Mouse (Mus musculus) brown adipose tissue, adult 24 weeks (tissue): ENCODE results near the gene Carnmt1. TPM values are rescaled to one million over a fixed set of nuclear protein-coding genes. Genes with fewer than 3 reads are reported as not detected.

ENCODE experiments used
- H3K27ac ChIP-seq: fragments of 200-500 bp; replicated peaks from 2 replicates; pipeline ENCODE4 v1.5.1; 2012; ENCODE audit warnings: low read depth, mild to moderate bottlenecking, low read length
- H3K4me1 ChIP-seq: fragments of 200-500 bp; 2 replicates; pipeline ENCODE4 v1.6.1; 2012; ENCODE audit warnings: low read length, mixed read lengths; ENCODE audit not compliant: control insufficient read depth, insufficient read depth, insufficient read length
- H3K4me3 ChIP-seq: fragments of 200-500 bp; 2 replicates; pipeline ENCODE4 v1.5.1; 2012; ENCODE audit warnings: low read depth, mild to moderate bottlenecking, low read length, moderate library complexity; ENCODE audit not compliant: insufficient read depth
- polyA plus RNA-seq: library from polyadenylated mRNA; stranded (reverse); fragments of >200 nt; gene quantifications from 2 replicates; pipeline ENCODE4 v1.2.4, GENCODE M21; 2012; ENCODE audit not compliant: missing spikeins, insufficient read depth, insufficient read length

Gene Carnmt1
- polyA plus RNA-seq, 1 experiment = 24.6 TPM

GRCm38 (mm10) chr19:18669551-18669950 lies 1.0 kb upstream of the Carnmt1 start:
- H3K4me1 ChIP-seq = peaks cover 5% of the 10 kb centered on the region

DNA sequence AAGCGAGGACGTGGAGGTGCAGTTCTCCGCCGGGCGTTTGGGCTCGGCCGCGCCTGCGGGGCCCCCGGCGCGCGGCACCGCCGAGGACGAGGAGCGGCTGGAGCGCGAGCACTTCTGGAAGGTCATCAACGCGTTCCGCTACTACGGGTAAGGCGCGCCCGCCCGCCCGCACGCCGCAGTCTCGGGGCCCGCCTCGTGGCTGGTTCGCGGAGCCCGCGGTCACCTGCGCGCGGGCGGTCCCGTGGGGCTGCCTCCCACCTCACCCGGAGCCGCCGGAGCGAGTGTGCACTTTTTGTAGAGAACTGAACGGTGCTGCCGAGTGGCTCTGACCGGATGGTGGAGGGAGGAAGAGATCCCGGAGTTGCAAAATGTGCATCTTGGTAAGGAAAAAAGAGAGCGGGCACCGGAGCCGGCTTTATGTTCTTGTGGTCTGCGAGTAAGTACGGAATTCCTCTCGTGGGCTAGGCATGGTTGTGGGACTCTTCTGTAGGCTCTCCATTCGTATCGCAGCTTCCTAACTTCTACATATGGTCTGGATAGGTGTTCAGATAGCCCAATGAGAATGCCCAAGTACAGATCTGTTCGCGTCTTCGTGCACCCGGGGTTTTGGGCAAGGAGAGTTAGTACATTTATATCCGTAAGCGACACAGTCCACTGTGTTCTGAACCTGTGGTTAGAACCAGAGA lies 635 bp downstream of the Carnmt1 start:
- Histone ChIP-seq H3K27ac (peak overlapping the region; percentile 3; the same call in 1 of the 2 replicates), H3K4me1 (peaks cover 5% of the 10 kb centered on the region), H3K4me3 (peak overlapping the region; percentile 87)

More at GRCm38 (mm10) chr19:18669551-18669950, 1.0 kb upstream of the Carnmt1 start:
- Histone ChIP-seq H3K4me3 (no peak overlapping the region), H3K27ac (no peak overlapping the region)

DNA sequence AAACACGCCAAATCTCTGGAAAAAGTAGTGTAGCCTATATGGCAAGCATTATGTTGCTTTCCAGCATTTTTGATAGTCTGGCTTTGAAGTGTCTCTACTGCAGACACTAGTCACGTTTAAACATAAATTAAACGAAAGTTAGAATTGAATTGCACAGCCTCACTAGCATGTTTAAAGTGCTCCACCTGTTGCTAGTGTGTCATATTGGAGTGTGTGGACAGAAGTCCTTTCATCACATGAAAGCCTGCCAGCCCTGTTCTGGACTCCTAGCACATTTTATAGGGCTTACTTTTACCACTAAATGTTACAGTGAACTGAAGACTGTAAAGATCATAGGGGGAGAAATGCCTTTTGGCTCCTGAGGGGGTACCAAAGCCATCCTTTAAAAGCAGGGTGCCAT lies 1.9 kb downstream of the Carnmt1 start:
- Histone ChIP-seq H3K4me3 (no peak overlapping the region), H3K27ac (no peak overlapping the region)

GRCm38 (mm10) chr19:18673116-18673515 lies 2.6 kb downstream of the Carnmt1 start:
- H3K4me1 ChIP-seq = peaks cover 5% of the 10 kb centered on the region
- no peak overlapping the region for H3K27ac ChIP-seq
- no peak overlapping the region for H3K4me3 ChIP-seq

More for the DNA sequence above, 1.9 kb downstream of the Carnmt1 start:
- peaks cover 5% of the 10 kb centered on the region for H3K4me1 ChIP-seq

DNA sequence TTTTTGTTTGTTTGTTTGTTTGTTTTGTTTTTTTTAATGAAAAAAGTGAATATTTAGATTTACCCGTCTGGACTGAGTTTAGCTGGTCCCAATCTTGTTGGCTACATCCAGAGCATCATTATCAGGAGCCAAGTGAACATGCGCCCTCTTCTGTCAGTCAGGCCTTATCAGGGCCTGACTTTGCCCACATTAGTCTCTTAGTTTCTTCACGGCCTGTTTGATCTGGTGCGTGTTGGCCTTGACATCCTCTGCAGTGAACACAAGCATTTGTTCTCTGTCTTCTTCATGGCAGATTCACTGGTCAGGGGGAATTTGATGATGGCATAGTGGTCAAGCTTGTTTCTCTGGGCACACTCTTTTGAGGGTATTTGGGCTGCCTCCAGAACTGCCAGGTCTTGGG lies 11.6 kb downstream of the Carnmt1 start:
- Histone ChIP-seq H3K4me1 (no peaks in the 10 kb centered on the region), H3K4me3 (no peak overlapping the region), H3K27ac (no peak overlapping the region)

DNA sequence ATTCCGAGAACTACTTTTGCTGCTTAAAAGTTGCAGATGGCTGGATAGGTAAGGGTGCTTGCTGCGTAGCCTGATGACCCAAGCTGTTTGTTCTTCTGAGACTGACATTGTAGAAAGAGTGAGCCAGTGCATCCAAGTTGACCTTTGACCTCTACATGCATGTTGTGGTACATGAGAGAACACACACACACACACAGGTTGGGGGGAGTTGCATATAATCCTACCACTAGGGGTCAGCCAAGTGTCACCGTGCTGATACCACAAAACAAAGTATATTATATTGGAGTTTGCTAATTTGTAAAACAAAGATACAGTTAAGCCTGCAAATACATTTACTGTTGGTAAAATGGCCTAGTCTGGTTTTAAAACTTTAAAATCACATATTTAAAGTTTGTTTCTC lies 17.0 kb downstream of the Carnmt1 start:
- no peak overlapping the region for H3K27ac ChIP-seq
- no peaks in the 10 kb centered on the region for H3K4me1 ChIP-seq
- H3K4me3 ChIP-seq = no peak overlapping the region

DNA sequence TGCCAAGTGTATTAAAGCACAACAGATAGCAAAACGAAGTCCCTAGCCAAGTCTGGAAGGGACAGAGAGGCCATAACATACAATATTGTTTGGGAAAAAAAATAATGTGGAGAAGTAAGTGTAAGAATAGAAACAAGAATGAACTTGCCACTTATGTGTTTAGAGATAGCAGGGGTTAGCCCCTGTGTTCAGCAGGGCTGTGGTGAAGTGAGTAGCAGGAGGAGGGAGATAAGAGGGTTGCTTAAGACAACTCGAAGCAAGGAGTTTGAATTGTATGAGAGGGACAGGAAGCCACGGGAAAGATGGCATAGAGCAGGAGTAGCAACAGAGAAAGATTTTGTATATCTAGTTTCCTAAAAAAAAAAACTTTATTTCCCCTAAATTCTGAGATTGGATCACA lies 21.6 kb downstream of the Carnmt1 start:
- Histone ChIP-seq H3K4me3 (no peak overlapping the region), H3K27ac (no peak overlapping the region), H3K4me1 (no peaks in the 10 kb centered on the region)

DNA sequence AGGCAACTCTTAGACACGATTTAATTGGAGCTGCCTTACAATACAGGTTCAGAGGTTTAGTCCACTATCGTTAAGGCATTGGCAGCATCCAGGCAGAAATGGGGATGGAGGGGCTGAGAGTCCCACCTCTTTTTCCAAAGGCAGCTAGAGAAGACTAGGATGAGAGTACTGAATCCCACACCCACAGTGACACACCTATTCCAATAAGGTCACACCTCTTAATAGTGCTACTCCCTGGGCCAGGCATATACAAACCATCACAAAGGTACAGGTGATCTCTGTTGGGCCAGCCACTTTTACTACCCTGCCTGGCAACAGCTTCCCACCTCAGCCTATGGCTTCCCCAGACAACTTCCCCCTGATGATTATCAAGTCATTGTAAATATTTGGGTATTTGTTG lies 22.2 kb downstream of the Carnmt1 start:
- H3K4me3 ChIP-seq = no peak overlapping the region
- no peak overlapping the region for H3K27ac ChIP-seq
- no peaks in the 10 kb centered on the region for H3K4me1 ChIP-seq

GRCm38 (mm10) chr19:18695116-18695515 lies 24.6 kb downstream of the Carnmt1 start:
- H3K27ac ChIP-seq = no peak overlapping the region
- H3K4me3 ChIP-seq = no peak overlapping the region

DNA sequence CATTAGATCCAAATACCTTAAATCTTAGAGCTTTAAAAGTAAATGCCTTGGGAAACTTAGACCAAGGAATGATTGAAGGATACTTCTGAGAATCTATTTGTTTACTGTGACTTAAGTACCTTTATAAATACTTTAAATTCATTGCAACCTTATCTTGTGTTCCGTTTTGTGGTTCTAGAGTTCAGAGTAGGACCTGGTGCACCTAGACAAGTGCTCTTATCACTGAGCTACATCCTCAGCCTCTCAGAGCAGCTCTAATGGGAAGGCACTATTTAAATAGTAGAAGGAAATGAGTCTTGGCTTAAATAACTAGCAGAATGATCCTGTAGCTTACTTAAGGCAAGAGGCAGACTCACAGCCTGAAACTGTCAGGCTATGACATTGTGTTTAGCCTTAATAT lies 25.0 kb downstream of the Carnmt1 start:
- no peaks in the 10 kb centered on the region for H3K4me1 ChIP-seq
- no peak overlapping the region for H3K4me3 ChIP-seq
- H3K27ac ChIP-seq = no peak overlapping the region

More at GRCm38 (mm10) chr19:18695116-18695515, 24.6 kb downstream of the Carnmt1 start:
- H3K4me1 ChIP-seq = no peaks in the 10 kb centered on the region

DNA sequence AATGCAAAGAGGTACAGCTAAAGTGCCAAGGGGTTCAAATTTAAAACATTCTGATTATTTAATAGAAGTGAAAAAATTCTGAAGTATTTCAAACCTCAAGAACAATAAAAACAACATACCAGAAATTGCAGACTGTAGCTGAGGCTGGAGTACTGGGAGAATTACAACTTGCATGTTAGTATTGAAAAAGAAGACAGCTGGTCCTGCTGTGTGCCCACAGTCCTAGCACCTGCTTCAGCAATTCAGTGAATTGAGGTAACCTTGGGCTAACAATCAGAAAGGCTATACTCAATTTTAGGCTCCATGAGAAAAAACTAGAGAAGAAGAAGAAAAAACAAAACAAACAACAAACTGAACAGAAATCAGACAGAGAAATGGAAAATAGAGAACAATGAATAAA lies 37.5 kb downstream of the Carnmt1 start:
- no peaks in the 10 kb centered on the region for H3K4me1 ChIP-seq

DNA sequence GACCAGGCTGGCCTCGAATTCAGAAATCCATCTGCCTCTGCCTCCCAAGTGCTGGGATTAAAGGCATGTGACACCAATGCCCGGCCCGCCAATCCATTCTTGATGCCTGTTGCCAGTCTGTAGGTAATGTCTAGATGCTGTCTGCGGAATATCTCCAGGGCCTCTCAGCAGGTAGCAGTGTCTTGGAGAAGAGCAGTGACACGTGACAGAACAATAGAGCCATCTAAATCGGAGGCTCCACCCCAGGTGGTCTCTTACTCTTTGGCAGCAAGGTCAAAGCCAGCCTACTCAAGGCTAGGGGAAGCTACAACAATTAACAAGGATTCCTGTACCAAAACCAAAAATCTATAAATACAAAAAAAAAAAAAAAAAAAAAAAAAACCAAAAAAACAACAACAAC lies 40.3 kb downstream of the Carnmt1 start:
- no peak overlapping the region for H3K27ac ChIP-seq
- no peak overlapping the region for H3K4me3 ChIP-seq
- peaks cover 2% of the 10 kb centered on the region; the same call in 1 of the 2 replicates for H3K4me1 ChIP-seq

More for the DNA sequence above, 37.5 kb downstream of the Carnmt1 start:
- Histone ChIP-seq H3K4me3 (no peak overlapping the region), H3K27ac (no peak overlapping the region)

- Histone ChIP-seq H3K4me1 (peaks cover 2% of the 10 kb centered on the region; the same call in 1 of the 2 replicates), H3K4me3 (no peak overlapping the region), H3K27ac (no peak overlapping the region)
Observed at GRCm38 (mm10) chr19:18711589-18711988, 41.0 kb downstream of the Carnmt1 start.

DNA sequence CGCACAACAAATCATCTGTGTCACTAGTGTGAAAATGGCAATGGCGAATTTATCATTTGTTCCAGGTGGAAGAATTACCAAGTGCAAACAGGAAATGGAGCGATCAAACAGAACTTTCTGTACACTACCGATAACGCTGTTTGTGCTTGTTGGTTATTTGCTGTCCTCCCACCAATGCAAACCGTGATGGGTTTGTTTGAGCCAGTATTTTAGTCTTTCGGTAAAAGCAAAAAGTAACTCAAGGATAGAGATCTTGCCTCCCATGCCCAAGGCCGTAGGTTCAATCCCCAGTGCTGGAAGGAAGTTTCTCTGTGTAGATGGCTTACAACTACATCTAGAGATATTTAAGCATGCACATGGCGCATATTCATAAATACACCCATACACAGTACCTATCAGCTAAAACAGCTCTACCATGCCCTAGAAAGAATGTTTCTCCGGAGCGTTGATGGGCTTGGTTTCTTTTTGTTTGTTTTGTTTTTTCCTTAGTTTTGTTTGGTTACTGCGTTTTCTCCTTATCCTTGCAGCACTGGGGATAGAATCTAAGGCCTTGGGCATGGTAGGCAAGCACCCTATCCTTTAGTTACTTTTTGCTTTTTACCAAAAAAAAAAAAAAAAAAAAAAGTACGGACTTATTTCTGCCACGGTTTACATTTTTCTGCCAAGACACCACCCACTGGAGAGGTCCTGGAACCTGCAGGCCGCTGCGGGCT lies 41.7 kb downstream of the Carnmt1 start:
- Histone ChIP-seq H3K4me3 (peak overlapping the region; percentile 75), H3K4me1 (peaks cover 2% of the 10 kb centered on the region; the same call in 1 of the 2 replicates), H3K27ac (peak overlapping the region; percentile 72)

DNA sequence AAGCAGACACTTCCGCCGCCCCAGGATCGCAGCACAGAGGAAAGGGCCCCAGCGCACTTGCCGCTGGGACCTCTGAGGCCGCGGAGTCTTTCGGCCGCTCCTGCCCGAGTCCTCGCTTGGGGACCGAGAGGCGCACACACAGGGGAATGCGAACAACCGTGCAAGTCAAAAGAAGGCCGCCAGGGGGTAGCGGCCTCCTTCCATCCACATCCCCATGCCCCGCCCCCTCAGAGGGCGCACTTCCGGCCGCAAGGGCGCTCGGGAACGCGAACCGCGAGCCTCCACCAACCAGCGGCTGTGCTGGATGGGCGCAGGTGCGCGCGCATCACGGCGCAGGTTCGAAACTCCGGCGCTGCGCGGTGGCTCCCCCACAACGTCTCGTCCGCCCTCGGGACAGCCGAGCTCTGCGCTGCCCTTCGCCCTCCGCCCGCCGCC lies 42.3 kb downstream of the Carnmt1 start, which contains the start of gene D030056L22Rik:
Gene D030056L22Rik, plus strand, starts transcription at position 328 of the 435 bp plus-strand sequence.
- peak within 1 kb of the TSS; percentile 72 for H3K27ac ChIP-seq

More for the DNA sequence above, 42.3 kb downstream of the Carnmt1 start, which contains the start of gene D030056L22Rik:
- peak within 1 kb of the TSS; percentile 75 for H3K4me3 ChIP-seq
- peaks cover 2% of the 10 kb centered on the region; the same call in 1 of the 2 replicates for H3K4me1 ChIP-seq
